Comparison of ENCODE assay signal across 9 mouse cellular contexts in the genomic region with DNA sequence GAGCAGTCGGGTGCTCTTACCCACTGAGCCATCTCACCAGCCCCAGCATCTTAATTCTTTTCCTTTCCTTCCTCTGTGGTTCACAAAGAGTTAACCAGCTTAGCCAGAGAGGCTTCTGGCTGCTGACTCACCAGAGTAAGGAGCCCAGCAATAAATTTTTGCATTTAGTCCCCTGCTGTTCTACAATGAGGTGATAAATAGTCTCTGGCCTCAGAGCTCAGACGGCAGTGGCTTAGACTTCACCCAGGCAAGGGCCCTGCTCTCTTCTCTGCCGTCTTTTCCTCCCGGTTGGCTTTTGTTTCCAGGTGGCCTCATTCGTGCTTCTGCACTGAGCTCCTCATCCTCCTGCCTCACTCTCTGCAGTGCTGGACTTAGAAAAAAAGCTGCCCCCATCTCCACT.
DNase-seq lines count a peak whose midpoint lies in the region; ATAC-seq and TF ChIP-seq lines count a peak whose summit lies in the region.
"Had no signal": no experiment of that assay in that cellular context is flagged by ENCODE, and none has a peak within 500 bp of the region (broad histone marks: within the 10 kb centered on the region; RNA-seq: fewer than 3 reads in every experiment).

No protein-coding gene starts in this region.

- H3K4me3 ChIP-seq in heart, embryonic 11.5 days (ENCODE audit: low read depth, low read length), result no peak overlapping the region
- peak overlapping the region; percentile 38 for H3K4me3 ChIP-seq in ES-Bruce4 (ENCODE audit: low read depth, low read length)
- H3K4me3 ChIP-seq in forebrain, embryonic 14.5 days (ENCODE audit: low read depth, low read length), result no peak overlapping the region
- no peak overlapping the region for H3K4me3 ChIP-seq in liver, postnatal 0 days (ENCODE audit: low read depth, low read length)

- H3K9me3 ChIP-seq in heart, embryonic 11.5 days (replicated peaks; ENCODE audit: control insufficient read depth, low read length), result no peaks in the 10 kb centered on the region
- H3K9me3 ChIP-seq in ES-Bruce4 (replicated peaks; ENCODE audit: control insufficient read depth, insufficient read depth, low read length, poor library complexity, severe bottlenecking), result no peaks in the 10 kb centered on the region
- H3K9me3 ChIP-seq in forebrain, embryonic 14.5 days (replicated peaks; ENCODE audit: control insufficient read depth, low read length), result no peaks in the 10 kb centered on the region
- H3K9me3 ChIP-seq in liver, postnatal 0 days (ENCODE audit: low read length), result no peaks in the 10 kb centered on the region

- TF ChIP-seq POLR2A in ES-Bruce4 (IDR thresholded peaks at IDR 0.05; ENCODE audit: insufficient read depth, low read length), result no peak

- H3K36me3 ChIP-seq in heart, embryonic 11.5 days (ENCODE audit: control insufficient read depth, insufficient read depth, low read length), result 0 out of 2 replicates have a peak, but pooled peaks cover 5% of the 10 kb centered on the region
- no peaks in the 10 kb centered on the region; the same call in 1 of the 2 replicates for H3K36me3 ChIP-seq in ES-Bruce4 (ENCODE audit: control insufficient read depth, insufficient read depth, low read length, poor library complexity, severe bottlenecking)
- H3K36me3 ChIP-seq in forebrain, embryonic 14.5 days (ENCODE audit: control insufficient read depth, insufficient read depth, low read length), result peaks cover 14% of the 10 kb centered on the region; the same call in 1 of the 2 replicates
- H3K36me3 ChIP-seq in liver, postnatal 0 days (replicated peaks; ENCODE audit: insufficient read depth, low read length), result 0 out of 2 replicates have a peak, but pooled peaks cover 2% of the 10 kb centered on the region

- WGBS in heart, embryonic 11.5 days (ENCODE audit: insufficient replicate concordance), result 17% methylated on average over 5 of the region's 5 CpGs
- 15% methylated on average over 5 of the region's 5 CpGs for WGBS in forebrain, embryonic 14.5 days
- WGBS in liver, postnatal 0 days (ENCODE audit: insufficient replicate concordance), result 19% methylated on average over 5 of the region's 5 CpGs

- peak overlapping the region; percentile 11; the same call in 1 of the 2 replicates for H3K4me2 ChIP-seq in heart, embryonic 11.5 days
- peak overlapping the region; percentile 90 for H3K4me2 ChIP-seq in forebrain, embryonic 14.5 days (ENCODE audit: low read length)
- peak overlapping the region; percentile 93; the same call in 1 of the 2 replicates for H3K4me2 ChIP-seq in liver, postnatal 0 days (ENCODE audit: low read depth, low read length)

- no peak overlapping the region for H3K9ac ChIP-seq in heart, embryonic 11.5 days (ENCODE audit: low read depth, low read length)
- peak overlapping the region; percentile 33; the same call in 1 of the 2 replicates for H3K9ac ChIP-seq in ES-Bruce4 (ENCODE audit: low read depth, poor library complexity, severe bottlenecking)
- no peak overlapping the region for H3K9ac ChIP-seq in forebrain, embryonic 14.5 days (ENCODE audit: low read length)
- no peak overlapping the region for H3K9ac ChIP-seq in liver, postnatal 0 days (replicated peaks)

- DNase-seq in heart, postnatal 4 days, result no peak
- no peak for DNase-seq in forebrain, embryonic 14.5 days (ENCODE audit: low spot score)
- no peak for DNase-seq in liver, postnatal 0 days
- no peak for DNase-seq in left cerebral cortex, adult 8-10 months (ENCODE audit: low spot score in 2 of 2)
- DNase-seq in right cerebral cortex, adult 2 months (ENCODE audit: low spot score in 2 of 2), result no peak
- DNase-seq in layer of hippocampus, adult 9-10 months (ENCODE audit: low spot score), result no peak
- DNase-seq: kidney, adult 9 months had no signal

- peaks cover 6% of the 10 kb centered on the region; the same call in 1 of the 2 replicates for H3K4me1 ChIP-seq in heart, embryonic 11.5 days (ENCODE audit: control insufficient read depth, insufficient read depth, low read length)
- no peaks in the 10 kb centered on the region for H3K4me1 ChIP-seq in ES-Bruce4 (ENCODE audit: control insufficient read depth, insufficient read depth, low read length)
- 0 out of 2 replicates have a peak, but pooled peaks cover 4% of the 10 kb centered on the region for H3K4me1 ChIP-seq in forebrain, embryonic 14.5 days (ENCODE audit: control insufficient read depth, insufficient read depth, low read length)
- H3K4me1 ChIP-seq in liver, postnatal 0 days (ENCODE audit: insufficient read depth), result peaks cover 3% of the 10 kb centered on the region; the same call in 1 of the 2 replicates

- H3K27me3 ChIP-seq in heart, embryonic 11.5 days (ENCODE audit: control insufficient read depth, insufficient read depth, low read length), result no peaks in the 10 kb centered on the region
- H3K27me3 ChIP-seq in ES-Bruce4 (ENCODE audit: control insufficient read depth, insufficient read depth, low read length, poor library complexity, severe bottlenecking), result no peaks in the 10 kb centered on the region
- no peaks in the 10 kb centered on the region for H3K27me3 ChIP-seq in forebrain, embryonic 14.5 days (replicated peaks; ENCODE audit: control insufficient read depth, insufficient read depth, low read length)
- H3K27me3 ChIP-seq in liver, postnatal 0 days (ENCODE audit: insufficient read depth, low read length), result no peaks in the 10 kb centered on the region

- TF ChIP-seq EP300 in ES-Bruce4 (IDR thresholded peaks at IDR 0.05; ENCODE audit: insufficient read depth, low read depth, low read length), result no peak
- TF ChIP-seq EP300 in liver, postnatal 0 days (IDR thresholded peaks at IDR 0.05; ENCODE audit: low read depth), result no peak

- no peak for TF ChIP-seq CTCF in ES-Bruce4 (IDR thresholded peaks at IDR 0.05; ENCODE audit: low read depth, low read length)
- no peak for TF ChIP-seq CTCF in liver, postnatal 0 days (IDR thresholded peaks at IDR 0.05; ENCODE audit: low read depth)

- ATAC-seq in heart, embryonic 11.5 days (replicated peaks; ENCODE audit: insufficient number of reproducible peaks, low FRiP score, low TSS enrichment), result no peak
- no peak for ATAC-seq in forebrain, embryonic 14.5 days
- ATAC-seq in liver, postnatal 0 days, result no peak

- H3K27ac ChIP-seq in heart, embryonic 11.5 days (ENCODE audit: low read depth, low read length), result no peak overlapping the region
- H3K27ac ChIP-seq in ES-Bruce4 (ENCODE audit: insufficient read depth, low read length), result peak overlapping the region; percentile 35; the same call in 1 of the 2 replicates
- 0 out of 2 replicates have a peak overlapping the region, but pooled peaks have one; percentile 1 for H3K27ac ChIP-seq in forebrain, embryonic 14.5 days (ENCODE audit: low read depth, low read length)
- H3K27ac ChIP-seq in liver, postnatal 0 days (ENCODE audit: low read depth), result no peak overlapping the region

Comparison
In these comparisons a context has a peak if more than half of its experiments do, and no peak if none do; other contexts are left out.
1. H3K27ac ChIP-seq: peak in ES-Bruce4 (single experiment) and forebrain, embryonic 14.5 days (single experiment); none in heart, embryonic 11.5 days (single experiment) and liver, postnatal 0 days (single experiment).
2. H3K4me2 ChIP-seq: peak in every context shown above with its lines; median percentile 93 in liver, postnatal 0 days; 90 in forebrain, embryonic 14.5 days; 11 in heart, embryonic 11.5 days.